Mouse (Mus musculus): ENCODE results near the gene Ifitm6. TPM values are rescaled to one million over a fixed set of nuclear protein-coding genes. Genes with fewer than 3 reads are reported as not detected.
"Not testable (repeated sequence)": the region's sequence is repeated elsewhere in the genome, so short reads cannot be mapped to it uniquely, and the experiment has no call there.

Ifitm6 gene
- polyA plus RNA-seq, 1 experiment from 2014 or later = 0.97 TPM

DNA sequence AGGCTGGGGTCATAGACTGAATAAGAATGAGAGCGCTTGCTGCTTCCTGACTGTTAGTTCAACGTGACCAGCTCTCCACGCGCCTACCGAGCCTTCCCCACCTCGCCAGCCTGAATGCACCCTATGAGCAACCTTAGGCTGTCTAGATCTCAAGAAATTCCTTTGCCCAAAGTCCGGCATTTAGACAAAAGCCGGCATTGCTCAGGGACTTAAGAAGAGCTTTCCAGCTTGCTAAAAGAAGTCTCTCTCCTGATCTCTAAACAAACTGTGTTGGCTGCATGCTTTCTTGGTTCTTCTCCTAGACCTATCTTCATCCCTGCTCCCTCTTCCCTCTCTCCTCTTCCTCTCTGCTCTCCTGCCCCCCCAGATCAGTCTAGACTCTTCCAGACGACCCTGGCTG, 42.8 kb downstream of the Ifitm6 start:
- Histone ChIP-seq H3K27me3 (ENCODE audit: control insufficient read depth, insufficient read depth, low read length) (no peaks in the 10 kb centered on the region), H3K36me3 (ENCODE audit: control insufficient read depth, insufficient read depth, low read length) (no peaks in the 10 kb centered on the region), H3K9ac (ENCODE audit: low read length) (no peak overlapping the region), H3K4me3 (ENCODE audit: control insufficient read depth in 1 of 2, insufficient read depth in 1 of 2, low read depth in 1 of 2, low read length in 2 of 2) (no peak overlapping the region), H3K4me1 (ENCODE audit: control insufficient read depth in 2 of 2, insufficient read depth in 2 of 2, low read length in 2 of 2) (peaks cover 7 to 9% of the 10 kb centered on the region in 2 experiments; a peak in 3 of 4 replicates), H3K9me3 (ENCODE audit: control insufficient read depth, low read length) (no peaks in the 10 kb centered on the region), H3K27ac (replicated peaks in 1 of 2; ENCODE audit: control insufficient read depth in 1 of 2, insufficient read depth in 1 of 2, low read depth in 2 of 2, low read length in 2 of 2) (no peak overlapping the region), H3K4me2 (ENCODE audit: low read length) (no peak overlapping the region)
- 9% methylated on average over 9 of the region's 9 CpGs for WGBS
- ATAC-seq (ENCODE audit: insufficient number of reproducible peaks, insufficient read depth, low FRiP score, low read depth) = no peak

DNA sequence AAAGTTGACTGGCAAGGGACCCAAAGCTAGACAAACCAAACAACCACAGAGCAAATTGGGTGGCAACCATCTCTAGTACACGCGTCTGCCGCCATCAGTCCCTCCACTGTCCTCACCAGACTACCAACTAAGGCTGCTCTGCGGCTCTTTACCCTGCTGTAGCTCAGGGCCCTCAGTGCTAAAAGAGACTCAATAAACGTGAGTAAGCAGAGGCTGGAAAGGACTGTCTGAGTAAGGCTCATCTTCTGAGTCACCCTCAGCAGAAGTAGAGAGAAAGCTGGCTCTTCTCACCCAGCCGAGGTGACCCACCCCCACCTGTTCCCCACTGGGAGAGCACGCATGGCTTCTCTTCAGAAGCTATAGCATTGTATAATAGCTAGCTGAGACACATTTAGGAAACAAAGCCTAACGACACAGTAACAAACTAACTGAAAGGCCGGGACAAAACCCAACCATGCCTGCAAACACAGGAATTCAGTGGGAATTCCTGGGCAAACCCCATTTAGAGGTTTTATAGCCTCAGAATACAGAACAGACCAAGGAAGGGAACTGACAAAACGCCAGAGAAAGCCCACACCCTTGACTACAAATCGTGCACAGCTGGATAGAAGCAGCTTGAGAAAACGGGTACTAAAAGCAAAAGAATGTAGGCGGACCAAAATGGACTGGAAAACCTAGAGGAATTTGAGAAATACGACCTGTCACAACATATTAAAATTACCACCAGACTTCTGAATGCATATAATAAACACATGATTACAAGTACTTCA, 44.1 kb downstream of the Ifitm6 start:
- H3K36me3 ChIP-seq (ENCODE audit: control insufficient read depth, insufficient read depth, low read length) = no peaks in the 10 kb centered on the region
- 45% methylated on average over 14 of the region's 14 CpGs for WGBS
- peaks cover 7 to 9% of the 10 kb centered on the region in 2 experiments; a peak in 3 of 4 replicates for H3K4me1 ChIP-seq (ENCODE audit: control insufficient read depth in 2 of 2, insufficient read depth in 2 of 2, low read length in 2 of 2)
- H3K9ac ChIP-seq (ENCODE audit: low read length) = no peak overlapping the region
- no peak overlapping the region for H3K27ac ChIP-seq (replicated peaks in 1 of 2; ENCODE audit: control insufficient read depth in 1 of 2, insufficient read depth in 1 of 2, low read depth in 2 of 2, low read length in 2 of 2)
- H3K9me3 ChIP-seq (ENCODE audit: control insufficient read depth, low read length) = no peaks in the 10 kb centered on the region
- no peak overlapping the region for H3K4me3 ChIP-seq (ENCODE audit: control insufficient read depth in 1 of 2, insufficient read depth in 1 of 2, low read depth in 1 of 2, low read length in 2 of 2)
- peaks cover 7% of the 10 kb centered on the region; the same call in 1 of the 2 replicates for H3K27me3 ChIP-seq (ENCODE audit: control insufficient read depth, insufficient read depth, low read length)
- no peak for ATAC-seq (ENCODE audit: insufficient number of reproducible peaks, insufficient read depth, low FRiP score, low read depth)
- H3K4me2 ChIP-seq (ENCODE audit: low read length) = no peak overlapping the region

DNA sequence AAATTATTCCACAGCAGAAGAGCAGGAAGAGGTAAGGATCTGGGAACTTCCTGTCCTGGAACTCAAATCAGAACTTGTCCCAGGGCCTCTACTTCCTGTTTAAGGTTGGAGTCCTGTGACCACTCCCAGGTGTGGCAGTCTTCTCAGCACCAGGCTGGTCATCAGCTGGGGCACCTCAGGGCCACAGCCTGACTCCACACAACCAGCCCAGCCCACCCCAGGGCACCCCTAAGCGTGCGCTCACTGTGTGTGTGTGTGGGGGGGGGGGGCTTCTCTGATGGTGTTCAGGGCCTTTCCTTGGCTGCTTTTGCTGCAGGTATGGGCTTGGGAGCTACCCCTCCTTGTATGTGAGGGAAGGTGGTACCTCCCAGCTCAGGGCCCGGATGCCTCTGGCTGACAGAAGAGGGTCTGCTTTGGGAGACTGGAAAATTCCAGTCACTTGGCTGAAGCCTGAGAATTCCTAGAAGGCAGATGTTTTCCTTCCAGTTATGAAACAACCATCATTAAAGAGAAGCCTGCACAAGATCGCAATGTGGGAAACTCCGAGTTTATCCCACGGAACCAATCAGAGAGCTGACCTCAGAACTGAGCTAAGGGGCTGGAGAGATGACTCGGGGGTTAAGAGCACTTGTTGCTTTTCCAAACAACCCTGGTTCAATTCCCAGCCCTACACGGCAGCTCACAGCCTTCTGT, 46.1 kb downstream of the Ifitm6 start:
- Histone ChIP-seq H3K4me2 (ENCODE audit: low read length) (no peak overlapping the region), H3K4me3 (ENCODE audit: control insufficient read depth in 1 of 2, insufficient read depth in 1 of 2, low read depth in 1 of 2, low read length in 2 of 2) (no peak overlapping the region), H3K27ac (replicated peaks in 1 of 2; ENCODE audit: control insufficient read depth in 1 of 2, insufficient read depth in 1 of 2, low read depth in 2 of 2, low read length in 2 of 2) (peak overlapping the region; percentile 51 to 64), H3K4me1 (ENCODE audit: control insufficient read depth in 2 of 2, insufficient read depth in 2 of 2, low read length in 2 of 2) (peaks cover 7 to 9% of the 10 kb centered on the region in 2 experiments; a peak in 3 of 4 replicates), H3K36me3 (ENCODE audit: control insufficient read depth, insufficient read depth, low read length) (no peaks in the 10 kb centered on the region), H3K9ac (ENCODE audit: low read length) (no peak overlapping the region), H3K27me3 (ENCODE audit: control insufficient read depth, insufficient read depth, low read length) (peaks cover 17% of the 10 kb centered on the region), H3K9me3 (ENCODE audit: control insufficient read depth, low read length) (no peaks in the 10 kb centered on the region)
- WGBS = 56% methylated on average over 8 of the region's 8 CpGs
- ATAC-seq (ENCODE audit: insufficient number of reproducible peaks, insufficient read depth, low FRiP score, low read depth) = 0 out of 2 replicates have a peak, but pooled peaks have one; percentile 44

DNA sequence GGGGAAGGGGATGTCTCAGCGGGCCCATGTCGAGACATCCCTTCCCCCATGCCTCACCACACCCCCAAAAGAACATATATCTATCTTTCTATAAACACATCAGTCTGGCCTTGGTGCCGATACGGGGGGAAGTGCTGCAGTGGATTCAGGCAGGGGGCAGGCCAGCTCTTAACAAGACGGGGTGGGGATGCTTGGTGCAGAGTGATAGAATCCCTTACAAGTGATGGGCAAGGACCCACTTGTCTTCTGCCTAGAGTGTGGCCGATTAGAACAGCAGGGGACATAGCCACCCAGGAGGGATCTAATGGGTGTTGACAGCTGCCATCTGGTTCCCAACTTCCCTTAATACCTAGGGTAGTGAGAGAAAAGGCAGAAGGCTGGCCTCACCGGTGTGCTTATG, 46.8 kb downstream of the Ifitm6 start:
- Histone ChIP-seq H3K4me3 (ENCODE audit: control insufficient read depth in 1 of 2, insufficient read depth in 1 of 2, low read depth in 1 of 2, low read length in 2 of 2) (no peak overlapping the region), H3K4me1 (ENCODE audit: control insufficient read depth in 2 of 2, insufficient read depth in 2 of 2, low read length in 2 of 2) (peaks cover 7 to 9% of the 10 kb centered on the region in 2 experiments; a peak in 3 of 4 replicates), H3K27me3 (ENCODE audit: control insufficient read depth, insufficient read depth, low read length) (peaks cover 20% of the 10 kb centered on the region), H3K36me3 (ENCODE audit: control insufficient read depth, insufficient read depth, low read length) (no peaks in the 10 kb centered on the region), H3K27ac (replicated peaks in 1 of 2; ENCODE audit: control insufficient read depth in 1 of 2, insufficient read depth in 1 of 2, low read depth in 2 of 2, low read length in 2 of 2) (peak overlapping the region in 1 of 2 experiments; percentile 64; a peak in 1 of 4 replicates), H3K9me3 (ENCODE audit: control insufficient read depth, low read length) (no peaks in the 10 kb centered on the region), H3K4me2 (ENCODE audit: low read length) (no peak overlapping the region), H3K9ac (ENCODE audit: low read length) (no peak overlapping the region)
- ATAC-seq (ENCODE audit: insufficient number of reproducible peaks, insufficient read depth, low FRiP score, low read depth) = 0 out of 2 replicates have a peak, but pooled peaks have one; percentile 6
- 11% methylated on average over 7 of the region's 7 CpGs for WGBS

DNA sequence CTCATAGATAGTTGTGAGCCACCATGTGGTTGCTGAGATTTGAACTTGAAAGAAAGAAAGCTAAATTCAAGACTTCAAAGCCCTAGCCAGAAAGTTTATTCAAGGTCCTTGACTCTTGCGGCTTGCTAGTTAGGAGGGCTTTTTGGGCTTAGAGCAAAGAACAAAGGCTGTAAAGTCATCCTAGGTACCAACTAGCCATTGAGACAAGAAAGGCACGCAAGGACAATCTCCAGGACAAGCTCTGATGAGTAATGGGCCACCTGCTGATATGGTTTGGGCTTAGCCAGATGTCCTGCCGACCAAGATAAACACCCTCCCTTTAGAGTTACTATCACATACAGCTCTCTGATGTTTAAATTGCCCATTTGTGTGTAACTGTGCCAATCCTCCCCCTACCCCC, 49.0 kb downstream of the Ifitm6 start:
- not testable (repeated sequence) for H3K4me1 ChIP-seq (ENCODE audit: control insufficient read depth in 2 of 2, insufficient read depth in 2 of 2, low read length in 2 of 2); H3K4me3 ChIP-seq (ENCODE audit: control insufficient read depth in 1 of 2, insufficient read depth in 1 of 2, low read depth in 1 of 2, low read length in 2 of 2); H3K9me3 ChIP-seq (ENCODE audit: control insufficient read depth, low read length); H3K27ac ChIP-seq (replicated peaks in 1 of 2; ENCODE audit: control insufficient read depth in 1 of 2, insufficient read depth in 1 of 2, low read depth in 2 of 2, low read length in 2 of 2); H3K36me3 ChIP-seq (ENCODE audit: control insufficient read depth, insufficient read depth, low read length); H3K9ac ChIP-seq (ENCODE audit: low read length); ATAC-seq (ENCODE audit: insufficient number of reproducible peaks, insufficient read depth, low FRiP score, low read depth); H3K4me2 ChIP-seq (ENCODE audit: low read length)
- peaks cover 20% of the 10 kb centered on the region for H3K27me3 ChIP-seq (ENCODE audit: control insufficient read depth, insufficient read depth, low read length)
- WGBS = 10% methylated on average over 3 of the region's 3 CpGs

DNA sequence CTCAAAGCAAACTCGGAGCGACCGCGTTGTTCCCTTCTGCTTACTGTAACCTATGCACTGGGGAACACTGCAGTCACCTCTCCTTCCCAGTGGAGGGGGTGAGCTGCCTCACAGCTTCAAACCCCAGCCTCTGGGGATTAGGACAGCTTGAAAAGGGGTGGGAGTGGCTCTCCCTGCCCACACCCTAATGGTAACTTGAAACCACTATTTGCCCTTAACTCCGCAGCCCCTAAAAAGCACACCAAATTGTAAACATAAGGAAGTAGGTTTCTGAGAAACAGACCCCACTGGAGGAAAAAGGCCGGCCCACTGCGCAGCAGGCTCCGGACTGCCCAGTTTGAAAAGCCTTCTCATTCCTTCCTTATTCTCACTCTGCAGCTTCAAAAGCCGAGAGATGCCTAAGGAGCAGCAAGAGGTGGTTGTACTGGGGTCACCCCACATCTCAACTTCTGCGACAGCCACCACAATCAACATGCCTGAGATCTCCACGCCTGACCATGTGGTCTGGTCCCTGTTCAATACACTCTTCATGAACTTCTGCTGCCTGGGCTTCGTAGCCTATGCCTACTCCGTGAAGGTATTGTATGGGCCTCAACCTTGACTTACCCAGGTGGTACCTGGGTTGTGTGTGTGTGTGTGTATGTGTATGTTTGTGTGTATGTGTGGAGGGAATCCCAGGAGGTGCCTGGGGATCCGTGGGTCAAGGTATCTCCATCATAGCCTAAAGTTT, 49.7 kb downstream of the Ifitm6 start:
- Histone ChIP-seq H3K27me3 (ENCODE audit: control insufficient read depth, insufficient read depth, low read length) (peaks cover 20% of the 10 kb centered on the region), H3K27ac (replicated peaks in 1 of 2; ENCODE audit: control insufficient read depth in 1 of 2, insufficient read depth in 1 of 2, low read depth in 2 of 2, low read length in 2 of 2) (no peak overlapping the region), H3K9ac (ENCODE audit: low read length) (no peak overlapping the region), H3K4me1 (ENCODE audit: control insufficient read depth in 2 of 2, insufficient read depth in 2 of 2, low read length in 2 of 2) (peaks cover 5 to 7% of the 10 kb centered on the region in 2 experiments; a peak in 3 of 4 replicates), H3K4me2 (ENCODE audit: low read length) (no peak overlapping the region), H3K36me3 (ENCODE audit: control insufficient read depth, insufficient read depth, low read length) (no peaks in the 10 kb centered on the region), H3K9me3 (ENCODE audit: control insufficient read depth, low read length) (no peaks in the 10 kb centered on the region), H3K4me3 (ENCODE audit: control insufficient read depth in 1 of 2, insufficient read depth in 1 of 2, low read depth in 1 of 2, low read length in 2 of 2) (no peak overlapping the region)
- 9% methylated on average over 14 of the region's 14 CpGs for WGBS
- ATAC-seq (ENCODE audit: insufficient number of reproducible peaks, insufficient read depth, low FRiP score, low read depth) = no peak

DNA sequence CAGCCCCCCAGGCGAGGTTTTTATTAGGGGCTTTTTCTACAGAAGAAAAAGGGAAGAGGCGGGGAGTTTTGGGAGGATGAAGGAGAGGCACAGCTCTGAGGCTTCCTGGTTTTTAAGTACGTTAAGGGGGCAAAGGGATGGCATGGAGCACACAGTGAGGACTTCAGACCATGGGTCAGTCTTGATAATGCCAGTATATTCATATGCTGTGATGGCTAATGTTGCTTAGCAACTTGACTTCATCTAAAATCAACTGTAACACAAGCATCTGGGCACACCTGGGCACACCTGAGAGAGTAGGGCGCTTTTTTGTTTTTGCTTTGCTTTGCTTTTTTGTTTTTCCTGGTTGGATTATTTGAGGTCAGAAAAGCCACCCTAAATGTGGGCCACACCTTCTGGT, 50.8 kb downstream of the Ifitm6 start, which contains the start of gene Ifitm1:
Gene Ifitm1 (plus strand): TSS at position 301 of the 400 bp plus-strand sequence.
- Histone ChIP-seq H3K36me3 (ENCODE audit: control insufficient read depth, insufficient read depth, low read length) (no peaks in the 10 kb centered on the region), H3K27me3 (ENCODE audit: control insufficient read depth, insufficient read depth, low read length) (peaks cover 20% of the 10 kb centered on the region), H3K9me3 (ENCODE audit: control insufficient read depth, low read length) (no peaks in the 10 kb centered on the region), H3K9ac (ENCODE audit: low read length) (no peak within 1 kb of the TSS), H3K4me2 (ENCODE audit: low read length) (no peak within 1 kb of the TSS), H3K27ac (replicated peaks in 1 of 2; ENCODE audit: control insufficient read depth in 1 of 2, insufficient read depth in 1 of 2, low read depth in 2 of 2, low read length in 2 of 2) (no peak within 1 kb of the TSS), H3K4me1 (ENCODE audit: control insufficient read depth in 2 of 2, insufficient read depth in 2 of 2, low read length in 2 of 2) (peaks cover 5 to 7% of the 10 kb centered on the region in 2 experiments; a peak in 3 of 4 replicates), H3K4me3 (ENCODE audit: control insufficient read depth in 1 of 2, insufficient read depth in 1 of 2, low read depth in 1 of 2, low read length in 2 of 2) (no peak within 1 kb of the TSS)
- WGBS = 66% methylated on average over 4 of the region's 4 CpGs
- ATAC-seq (ENCODE audit: insufficient number of reproducible peaks, insufficient read depth, low FRiP score, low read depth) = no peak
